Mouse (Mus musculus): ENCODE measurements around the gene Tmcc3. TPM values are rescaled to one million over a fixed set of nuclear protein-coding genes. Genes with fewer than 3 reads are reported as not detected.

The Tmcc3 gene
- polyA plus RNA-seq, 1 experiment from 2014 or later: 8.6 TPM

- Histone ChIP-seq H3K4me2 (replicated peaks) (no peak overlapping the region), H3K9me3 (no peaks in the 10 kb centered on the region), H3K27ac (no peak overlapping the region), H3K4me3 (replicated peaks) (no peak overlapping the region), H3K4me1 (replicated peaks) (no peaks in the 10 kb centered on the region), H3K9ac (no peak overlapping the region), H3K27me3 (replicated peaks) (no peaks in the 10 kb centered on the region), H3K36me3 (no peaks in the 10 kb centered on the region)
- whole genome bisulfite sequencing: 78% methylated on average over 9 of the region's 9 CpGs
- no peak for ATAC-seq
Observed at GRCm38 (mm10) chr10:94352877-94353853, 41.4 kb downstream of the Tmcc3 start.

GRCm38 (mm10) chr10:94354005-94354404 is 42.3 kb downstream of the Tmcc3 start:
- H3K9me3 ChIP-seq: no peaks in the 10 kb centered on the region
- ATAC-seq: no peak

GRCm38 (mm10) chr10:94354427-94354826 is 42.7 kb downstream of the Tmcc3 start:
- 70% methylated on average over 3 of the region's 3 CpGs for WGBS
- Histone ChIP-seq H3K36me3 (no peaks in the 10 kb centered on the region), H3K4me1 (replicated peaks) (no peaks in the 10 kb centered on the region), H3K27me3 (replicated peaks) (no peaks in the 10 kb centered on the region), H3K9ac (no peak overlapping the region), H3K27ac (no peak overlapping the region), H3K9me3 (no peaks in the 10 kb centered on the region), H3K4me3 (replicated peaks) (no peak overlapping the region), H3K4me2 (replicated peaks) (no peak overlapping the region)
- no peak for ATAC-seq

More at GRCm38 (mm10) chr10:94354005-94354404, 42.3 kb downstream of the Tmcc3 start:
- no peaks in the 10 kb centered on the region for H3K27me3 ChIP-seq (replicated peaks)
- H3K4me2 ChIP-seq (replicated peaks): no peak overlapping the region
- no peak overlapping the region for H3K4me3 ChIP-seq (replicated peaks)
- no peaks in the 10 kb centered on the region for H3K36me3 ChIP-seq
- H3K27ac ChIP-seq: no peak overlapping the region
- WGBS: 68% methylated on average over 4 of the region's 4 CpGs
- no peak overlapping the region for H3K9ac ChIP-seq
- no peaks in the 10 kb centered on the region for H3K4me1 ChIP-seq (replicated peaks)

GRCm38 (mm10) chr10:94356504-94357169 is 44.9 kb downstream of the Tmcc3 start:
- Histone ChIP-seq H3K36me3 (no peaks in the 10 kb centered on the region), H3K4me2 (replicated peaks) (no peak overlapping the region), H3K27me3 (replicated peaks) (no peaks in the 10 kb centered on the region), H3K4me1 (replicated peaks) (no peaks in the 10 kb centered on the region), H3K9ac (no peak overlapping the region), H3K4me3 (replicated peaks) (no peak overlapping the region), H3K27ac (no peak overlapping the region), H3K9me3 (no peaks in the 10 kb centered on the region)
- 86% methylated on average over 13 of the region's 13 CpGs for WGBS
- no peak for ATAC-seq

- Histone ChIP-seq H3K4me1 (replicated peaks) (no peaks in the 10 kb centered on the region), H3K36me3 (no peaks in the 10 kb centered on the region), H3K4me3 (replicated peaks) (no peak overlapping the region), H3K4me2 (replicated peaks) (no peak overlapping the region), H3K9me3 (no peaks in the 10 kb centered on the region), H3K27ac (no peak overlapping the region), H3K27me3 (replicated peaks) (no peaks in the 10 kb centered on the region), H3K9ac (no peak overlapping the region)
- ATAC-seq: no peak
- 70% methylated on average over 1 of the region's 1 CpGs for WGBS
Observed at GRCm38 (mm10) chr10:94360664-94361063, 48.9 kb downstream of the Tmcc3 start.

GRCm38 (mm10) chr10:94371293-94371692 is 59.5 kb downstream of the Tmcc3 start:
- H3K4me2 ChIP-seq (replicated peaks): no peak overlapping the region
- H3K9ac ChIP-seq: no peak overlapping the region
- H3K4me1 ChIP-seq (replicated peaks): no peaks in the 10 kb centered on the region
- 75% methylated on average over 2 of the region's 2 CpGs for WGBS
- no peaks in the 10 kb centered on the region for H3K9me3 ChIP-seq
- no peak overlapping the region for H3K27ac ChIP-seq
- no peaks in the 10 kb centered on the region for H3K27me3 ChIP-seq (replicated peaks)
- no peak overlapping the region for H3K4me3 ChIP-seq (replicated peaks)
- H3K36me3 ChIP-seq: no peaks in the 10 kb centered on the region
- ATAC-seq: no peak

- no peak for ATAC-seq
- Histone ChIP-seq H3K4me1 (replicated peaks) (no peaks in the 10 kb centered on the region), H3K36me3 (no peaks in the 10 kb centered on the region), H3K27me3 (replicated peaks) (no peaks in the 10 kb centered on the region), H3K9me3 (no peaks in the 10 kb centered on the region), H3K4me2 (replicated peaks) (no peak overlapping the region), H3K4me3 (replicated peaks) (no peak overlapping the region), H3K9ac (no peak overlapping the region), H3K27ac (no peak overlapping the region)
- WGBS: 56% methylated on average over 4 of the region's 4 CpGs
Observed at GRCm38 (mm10) chr10:94376941-94377340, 65.2 kb downstream of the Tmcc3 start.

- H3K4me3 ChIP-seq (replicated peaks): no peak overlapping the region
- whole genome bisulfite sequencing: 81% methylated on average over 10 of the region's 10 CpGs
- ATAC-seq: no peak
- H3K4me1 ChIP-seq (replicated peaks): no peaks in the 10 kb centered on the region
- H3K36me3 ChIP-seq: no peaks in the 10 kb centered on the region
- no peaks in the 10 kb centered on the region for H3K9me3 ChIP-seq
- H3K4me2 ChIP-seq (replicated peaks): 0 out of 2 replicates have a peak overlapping the region, but pooled peaks have one; percentile 22
- H3K27me3 ChIP-seq (replicated peaks): no peaks in the 10 kb centered on the region
- no peak overlapping the region for H3K9ac ChIP-seq
- H3K27ac ChIP-seq: no peak overlapping the region
Observed at GRCm38 (mm10) chr10:94377844-94378243, 66.1 kb downstream of the Tmcc3 start.

- Histone ChIP-seq H3K9ac (no peak overlapping the region), H3K27ac (no peak overlapping the region), H3K4me2 (replicated peaks) (peak overlapping the region; percentile 22; the same call in 1 of the 2 replicates), H3K36me3 (no peaks in the 10 kb centered on the region), H3K27me3 (replicated peaks) (no peaks in the 10 kb centered on the region), H3K4me3 (replicated peaks) (no peak overlapping the region), H3K9me3 (no peaks in the 10 kb centered on the region), H3K4me1 (replicated peaks) (no peaks in the 10 kb centered on the region)
- 39% methylated on average over 13 of the region's 13 CpGs for WGBS
- peak; percentile 66; the same call in 1 of the 2 replicates for ATAC-seq
Observed at GRCm38 (mm10) chr10:94378383-94378782, 66.6 kb downstream of the Tmcc3 start.

GRCm38 (mm10) chr10:94380082-94380481 is 68.3 kb downstream of the Tmcc3 start:
- Histone ChIP-seq H3K4me3 (replicated peaks) (no peak overlapping the region), H3K36me3 (no peaks in the 10 kb centered on the region), H3K4me2 (replicated peaks) (no peak overlapping the region), H3K27me3 (replicated peaks) (no peaks in the 10 kb centered on the region), H3K27ac (no peak overlapping the region), H3K4me1 (replicated peaks) (no peaks in the 10 kb centered on the region), H3K9me3 (no peaks in the 10 kb centered on the region), H3K9ac (no peak overlapping the region)
- no peak for ATAC-seq
- WGBS: 94% methylated on average over 2 of the region's 2 CpGs

- H3K4me2 ChIP-seq (replicated peaks): no peak overlapping the region
- WGBS: 57% methylated on average over 9 of the region's 9 CpGs
- H3K4me3 ChIP-seq (replicated peaks): no peak overlapping the region
- H3K27me3 ChIP-seq (replicated peaks): no peaks in the 10 kb centered on the region
- H3K9me3 ChIP-seq: no peaks in the 10 kb centered on the region
- no peak overlapping the region for H3K9ac ChIP-seq
- H3K27ac ChIP-seq: no peak overlapping the region
- ATAC-seq: no peak
- H3K4me1 ChIP-seq (replicated peaks): no peaks in the 10 kb centered on the region
- H3K36me3 ChIP-seq: no peaks in the 10 kb centered on the region
Observed at GRCm38 (mm10) chr10:94380662-94381392, 69.1 kb downstream of the Tmcc3 start.

GRCm38 (mm10) chr10:94381393-94381740 is 69.6 kb downstream of the Tmcc3 start:
- 82% methylated on average over 4 of the region's 4 CpGs for WGBS
- Histone ChIP-seq H3K27me3 (replicated peaks) (no peaks in the 10 kb centered on the region), H3K9me3 (no peaks in the 10 kb centered on the region), H3K36me3 (no peaks in the 10 kb centered on the region), H3K9ac (no peak overlapping the region), H3K27ac (no peak overlapping the region), H3K4me1 (replicated peaks) (no peaks in the 10 kb centered on the region), H3K4me2 (replicated peaks) (no peak overlapping the region), H3K4me3 (replicated peaks) (no peak overlapping the region)
- ATAC-seq: no peak
